Mouse (Mus musculus) embryo, embryonic 11.5 days (tissue): ENCODE results near the gene Fbxl7.

Experiments
- DNase-seq: peaks from one replicate; pipeline ENCODE4 v3.0.0-alpha.2; 2012; ENCODE audit warnings: low read depth, low spot score

Fbxl7 gene

DNA sequence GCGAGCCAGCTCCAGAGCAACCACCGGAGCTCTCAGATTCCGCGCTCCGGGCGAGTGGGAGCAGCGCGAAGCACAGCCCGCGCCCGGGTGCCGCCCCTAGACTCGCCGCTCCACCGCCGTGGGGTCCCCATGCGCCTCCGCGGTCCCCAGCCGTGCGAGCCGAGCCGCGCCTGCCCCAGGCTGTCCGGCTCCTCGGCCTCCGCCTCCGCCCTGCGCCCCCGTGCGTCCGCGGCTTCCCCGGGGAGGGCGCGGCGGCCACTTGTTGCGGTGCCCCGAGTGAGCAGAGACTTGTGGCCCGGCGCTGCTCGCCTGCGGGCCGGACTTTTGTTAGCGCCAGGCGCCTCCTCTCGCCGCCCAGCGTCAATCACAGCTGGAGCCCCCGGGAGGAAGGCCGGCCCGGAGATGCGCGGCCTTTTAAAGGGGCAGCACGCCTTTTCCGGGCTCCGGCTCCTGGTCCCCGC, at the start of gene Fbxl7:
TSS of gene Fbxl7 (minus strand) at position 330 of the 461 bp plus-strand sequence.
- DNase-seq = peak; percentile 77

DNA sequence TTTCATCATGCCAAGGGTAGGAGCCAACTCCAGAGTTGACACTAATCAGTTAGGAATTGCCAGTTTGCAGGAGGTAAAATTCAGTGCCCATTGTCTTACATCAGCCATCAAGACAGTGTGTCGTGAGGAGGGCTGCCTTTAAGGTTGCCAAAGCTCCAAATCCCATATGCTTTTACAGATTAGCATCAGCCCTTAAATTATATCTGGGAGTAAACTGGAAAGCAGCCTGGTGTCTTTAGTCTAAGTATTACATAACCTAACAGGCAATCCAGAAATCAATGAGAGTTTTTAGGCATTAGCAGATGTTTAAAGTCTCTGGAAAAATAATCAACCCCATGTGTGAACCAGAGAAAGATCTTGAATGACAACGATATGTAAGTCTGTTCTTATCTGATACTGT, 26.6 kb upstream of the Fbxl7 start:
- no peak for DNase-seq

GRCm38 (mm10) chr15:26913427-26913826, 18.0 kb upstream of the Fbxl7 start:
- no peak for DNase-seq

DNA sequence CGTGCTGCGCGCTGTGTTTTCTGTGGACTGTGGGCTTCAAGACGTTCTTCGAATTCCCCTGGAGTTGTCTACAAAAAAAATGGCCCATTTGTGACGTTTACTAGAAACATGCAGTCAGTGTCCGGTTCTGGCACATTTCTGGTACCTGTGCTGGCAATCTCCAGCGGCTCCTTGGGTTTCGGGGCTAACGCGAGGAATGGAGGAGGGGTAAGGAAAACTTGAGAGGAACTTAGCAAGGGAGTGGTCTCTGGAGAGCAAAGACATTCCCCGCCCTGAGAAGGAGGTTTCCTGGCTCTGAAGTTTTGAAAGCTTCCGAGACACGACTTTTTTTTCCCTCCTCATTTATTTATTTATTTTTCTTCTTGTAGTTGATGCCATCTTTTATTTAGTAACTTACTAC, 381 bp upstream of the Fbxl7 start:
- DNase-seq = no peak

DNA sequence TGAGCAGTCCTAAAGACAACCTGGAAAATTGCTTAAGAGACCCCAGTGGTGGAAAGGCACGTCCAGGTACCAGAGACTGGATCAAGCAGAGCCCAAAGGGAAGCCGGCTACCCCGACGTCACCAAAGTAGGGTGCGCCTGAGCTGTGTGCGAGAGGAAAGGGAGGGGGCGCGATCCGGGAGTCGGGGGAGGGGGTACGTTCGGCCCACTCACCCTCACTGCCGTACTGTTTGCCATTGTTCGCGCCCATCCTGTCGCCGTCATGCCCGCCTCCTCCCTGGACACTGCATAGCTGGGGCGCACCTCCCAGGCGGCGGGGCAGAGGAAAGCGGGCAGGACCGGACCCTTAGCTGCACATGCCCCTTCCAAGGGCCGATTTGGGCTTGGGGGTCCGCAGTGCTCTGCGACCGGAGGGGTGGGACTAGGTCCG, 565 bp downstream of the Fbxl7 start:
- DNase-seq = peak; percentile 29

DNA sequence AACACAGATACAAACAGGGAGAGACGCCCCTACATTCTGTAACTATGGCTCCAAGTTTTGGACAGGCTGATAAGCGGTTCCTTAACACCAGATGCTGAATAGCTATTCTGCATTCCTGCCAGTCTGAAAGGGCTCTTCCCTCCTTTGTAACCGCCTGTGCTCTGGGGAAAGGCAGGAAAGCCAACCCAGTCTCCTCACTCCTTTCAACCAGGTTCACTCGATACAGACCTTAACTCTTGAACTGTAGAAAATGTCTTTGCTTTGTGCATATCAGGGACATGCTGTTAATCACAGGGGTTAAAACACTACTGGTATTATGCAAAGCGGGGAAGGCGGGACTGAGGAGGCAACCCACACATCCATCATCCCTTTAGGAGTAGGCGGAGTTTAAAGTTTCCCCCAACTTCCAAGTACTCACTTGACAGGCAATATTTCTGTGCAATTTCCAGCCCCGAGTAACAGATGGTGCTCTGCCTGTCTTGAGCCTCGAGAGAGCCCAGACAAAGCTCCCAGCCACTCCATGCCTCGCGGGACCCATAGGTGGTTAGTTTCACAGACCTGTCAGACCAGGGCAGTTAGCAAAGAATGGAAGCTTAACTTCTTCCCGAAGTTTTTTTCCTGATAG, 1.2 kb downstream of the Fbxl7 start:
- peak; percentile 66 for DNase-seq

GRCm38 (mm10) chr15:26893136-26893535, 2.2 kb downstream of the Fbxl7 start:
- DNase-seq = no peak

DNA sequence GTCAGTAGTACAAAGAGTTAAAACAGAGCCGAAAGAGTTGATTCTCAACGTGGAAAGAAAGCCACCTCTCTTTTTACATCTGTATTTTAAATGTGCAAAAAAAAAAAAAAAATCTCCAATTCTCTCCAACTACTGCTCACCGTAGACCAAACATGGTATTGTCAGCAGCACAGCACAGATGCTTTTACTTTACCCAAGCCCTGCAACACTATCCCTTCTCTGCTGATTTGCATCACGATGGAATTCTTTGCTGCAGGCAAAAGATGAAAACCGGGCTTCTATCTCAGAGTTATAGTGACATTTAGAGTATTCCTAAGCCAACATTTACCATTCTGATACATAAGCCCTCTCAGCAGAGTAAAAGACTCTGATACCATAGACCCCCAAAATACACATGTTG, 5.4 kb downstream of the Fbxl7 start:
- no peak for DNase-seq

- no peak for DNase-seq
These were observed 7.2 kb downstream of the Fbxl7 start for GRCm38 (mm10) chr15:26888170-26888569.

DNA sequence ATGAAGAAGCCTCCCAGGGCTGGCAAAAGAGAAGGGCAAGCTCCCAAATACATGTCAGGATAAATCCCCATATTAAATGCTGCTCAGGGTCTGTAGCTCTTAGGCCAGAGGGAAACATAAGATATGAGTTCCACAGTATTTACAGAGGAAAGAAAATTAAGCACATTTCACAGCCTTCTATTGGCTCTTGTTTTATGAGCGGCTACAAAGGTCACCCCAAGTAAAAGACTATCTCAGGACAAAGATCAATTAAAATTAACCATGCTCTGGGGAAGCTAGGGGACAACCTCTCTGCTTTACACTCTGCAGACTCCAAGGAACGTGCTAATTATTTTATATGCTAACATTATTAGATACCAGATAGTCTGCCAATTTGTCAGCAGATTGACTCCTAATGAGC, 9.4 kb downstream of the Fbxl7 start:
- no peak for DNase-seq

- DNase-seq = no peak
These were observed 15.0 kb downstream of the Fbxl7 start for GRCm38 (mm10) chr15:26880212-26880956.

- DNase-seq = peak; percentile 30
These were observed 19.7 kb downstream of the Fbxl7 start for GRCm38 (mm10) chr15:26875687-26876086.

DNA sequence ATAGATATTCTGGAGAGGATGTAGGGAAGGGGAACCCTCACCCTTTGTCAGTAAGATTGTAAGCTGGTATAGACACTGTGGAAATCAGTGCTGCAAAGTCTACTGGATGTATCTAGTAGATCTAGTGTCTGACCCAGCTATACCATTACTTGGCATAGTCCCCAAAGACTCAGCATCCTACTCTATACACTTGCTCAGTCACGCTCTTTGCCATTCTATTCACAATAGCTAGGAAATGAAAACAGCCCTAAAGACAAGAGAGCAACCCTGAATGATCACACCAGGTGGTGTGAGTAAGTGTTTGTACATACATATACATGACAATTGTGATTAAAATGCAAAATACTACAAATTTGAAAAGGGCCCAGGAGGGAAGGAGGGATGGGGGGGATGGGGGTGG, 23.1 kb downstream of the Fbxl7 start:
- DNase-seq = no peak

- DNase-seq = no peak
These were observed 26.2 kb downstream of the Fbxl7 start for GRCm38 (mm10) chr15:26869197-26869596.

DNA sequence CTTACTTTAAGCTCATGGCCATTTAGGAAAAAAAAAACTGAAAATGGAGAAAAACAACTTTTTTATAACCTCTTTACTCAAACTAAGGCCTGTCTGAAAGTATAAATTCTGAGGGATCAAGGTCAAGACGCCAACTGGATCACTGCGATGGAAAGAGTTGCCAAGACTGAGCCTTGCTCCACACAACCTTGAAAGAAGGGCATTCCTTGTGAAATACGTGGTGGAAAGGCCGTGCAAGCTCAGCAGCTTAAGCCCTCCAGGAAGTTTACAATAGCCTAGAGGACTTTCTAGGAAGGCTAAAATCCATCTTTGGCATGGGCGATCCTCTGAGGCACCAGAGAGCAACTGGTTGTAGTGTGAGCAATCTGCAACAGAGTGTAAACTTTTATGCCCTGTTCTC, 27.9 kb downstream of the Fbxl7 start:
- DNase-seq = no peak

GRCm38 (mm10) chr15:26862173-26862572, 33.2 kb downstream of the Fbxl7 start:
- no peak for DNase-seq

GRCm38 (mm10) chr15:26849626-26850025, 45.8 kb downstream of the Fbxl7 start:
- no peak for DNase-seq

GRCm38 (mm10) chr15:26842216-26842615, 53.2 kb downstream of the Fbxl7 start:
- DNase-seq = no peak

DNA sequence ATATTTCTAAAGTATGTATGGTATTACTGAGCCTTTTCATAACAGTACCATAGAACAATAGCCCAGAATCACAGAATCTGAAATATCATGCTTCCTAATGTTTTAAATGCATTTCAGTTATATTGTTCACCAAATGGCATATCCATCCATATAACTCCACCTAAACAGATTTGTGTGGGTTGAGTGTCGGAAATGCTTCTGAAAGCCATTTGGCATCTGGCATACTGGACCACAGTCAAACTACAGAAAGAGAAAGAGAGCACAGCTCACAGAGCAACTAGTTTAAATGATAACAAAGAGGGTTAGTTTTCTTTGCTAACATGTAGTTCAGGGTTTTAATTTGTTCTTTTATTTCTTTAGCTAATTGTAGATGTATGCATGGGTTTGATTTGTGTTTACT, 57.0 kb downstream of the Fbxl7 start:
- DNase-seq = no peak

GRCm38 (mm10) chr15:26837200-26837599, 58.2 kb downstream of the Fbxl7 start:
- no peak for DNase-seq

DNA sequence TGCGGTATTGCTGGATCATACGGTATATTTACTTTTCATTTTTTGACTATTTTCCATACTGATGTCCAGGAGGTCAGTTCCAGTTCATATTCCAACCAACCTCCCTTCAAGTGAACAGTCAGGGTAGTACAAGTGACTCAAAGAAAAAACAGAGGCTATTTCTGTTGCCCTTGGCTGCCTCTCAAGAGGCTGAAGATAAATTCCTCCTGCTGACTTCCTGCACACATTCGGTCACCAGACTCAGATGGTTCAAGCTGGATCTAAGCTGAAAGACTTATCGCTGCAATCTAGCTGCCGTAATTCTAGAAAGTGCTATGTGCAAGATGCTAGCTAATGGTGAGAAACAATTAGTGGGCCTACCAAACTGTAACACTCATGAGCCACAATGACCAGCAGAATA, 61.0 kb downstream of the Fbxl7 start:
- no peak for DNase-seq

DNA sequence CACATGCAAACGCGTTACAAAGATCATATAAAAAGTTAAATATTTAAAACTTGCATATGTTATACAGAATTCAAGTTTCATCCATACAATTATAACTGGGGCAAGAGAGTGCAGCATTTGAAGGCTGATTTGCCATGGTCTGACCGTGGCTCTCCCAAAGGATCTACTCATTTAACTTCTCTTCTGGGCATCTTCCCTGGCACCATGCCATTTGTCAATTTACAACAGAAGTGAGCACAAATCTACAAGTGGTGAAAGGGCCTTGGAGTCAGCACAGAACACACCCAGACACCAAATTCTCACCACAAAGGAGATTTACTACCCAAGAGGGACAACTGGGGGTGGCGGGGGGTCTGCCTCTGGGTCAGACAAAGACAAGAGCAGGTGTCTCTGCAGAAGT, 64.2 kb downstream of the Fbxl7 start:
- no peak for DNase-seq

GRCm38 (mm10) chr15:26816931-26817330, 78.4 kb downstream of the Fbxl7 start:
- no peak for DNase-seq
